Mouse (Mus musculus): ENCODE data around the gene Faap20.

Faap20 gene

GRCm38 (mm10) chr4:155219271-155220212, 30.1 kb upstream of the Faap20 start:
- intact Hi-C loops (cut with DNase I) = loop anchor here (2.0 to 5.0 kb wide), 3 partner anchors 32 to 69 kb away; no protein-coding TSS in a partner anchor

- intact Hi-C loops (cut with DNase I) = loop anchor here (2.0 to 5.0 kb wide), 2 partner anchors 33 to 70 kb away; no protein-coding TSS in a partner anchor
Measured at GRCm38 (mm10) chr4:155220213-155221100, 29.1 kb upstream of the Faap20 start.

- intact Hi-C loops (cut with DNase I) = loop anchor here (2.0 to 5.0 kb wide), 2 partner anchors 34 to 70 kb away; no protein-coding TSS in a partner anchor
Measured at GRCm38 (mm10) chr4:155221106-155221505, 28.5 kb upstream of the Faap20 start.

GRCm38 (mm10) chr4:155221599-155222551, 27.7 kb upstream of the Faap20 start:
- intact Hi-C loops (cut with DNase I) = loop anchor here (2.0 to 5.0 kb wide), 2 partner anchors 35 to 71 kb away; no protein-coding TSS in a partner anchor

GRCm38 (mm10) chr4:155222552-155222840, 27.1 kb upstream of the Faap20 start, which contains the start of gene Ski:
Ski (minus strand) TSS chr4:155222592.
- intact Hi-C loops (cut with DNase I) = loop anchor here (5.0 kb wide), 1 partner anchor 35 kb away; no protein-coding TSS in a partner anchor

GRCm38 (mm10) chr4:155222841-155223593, 26.6 kb upstream of the Faap20 start:
- intact Hi-C loops (cut with DNase I) = loop anchor here (5.0 kb wide), 1 partner anchor 36 kb away; no protein-coding TSS in a partner anchor

GRCm38 (mm10) chr4:155223594-155224528, 25.7 kb upstream of the Faap20 start:
- intact Hi-C loops (cut with DNase I) = loop anchor here (5.0 kb wide), 1 partner anchor 37 kb away; no protein-coding TSS in a partner anchor

- intact Hi-C loops (cut with DNase I) = no loop called here
Measured at GRCm38 (mm10) chr4:155225918-155226317, 23.7 kb upstream of the Faap20 start.

GRCm38 (mm10) chr4:155227986-155228385, 21.6 kb upstream of the Faap20 start:
- intact Hi-C loops (cut with DNase I) = no loop called here

- intact Hi-C loops (cut with DNase I) = no loop called here
Measured at GRCm38 (mm10) chr4:155228461-155228860, 21.1 kb upstream of the Faap20 start.

- intact Hi-C loops (cut with DNase I) = no loop called here
Measured at GRCm38 (mm10) chr4:155233878-155234277, 15.7 kb upstream of the Faap20 start.

- intact Hi-C loops (cut with DNase I) = no loop called here
Measured at GRCm38 (mm10) chr4:155234371-155235310, 15.0 kb upstream of the Faap20 start.

- intact Hi-C loops (cut with DNase I) = no loop called here
Measured at GRCm38 (mm10) chr4:155235311-155236119, 14.1 kb upstream of the Faap20 start.

- intact Hi-C loops (cut with DNase I) = no loop called here
Measured at GRCm38 (mm10) chr4:155236737-155237385, 12.7 kb upstream of the Faap20 start.

GRCm38 (mm10) chr4:155238276-155238675, 11.3 kb upstream of the Faap20 start:
- intact Hi-C loops (cut with DNase I) = no loop called here

GRCm38 (mm10) chr4:155239494-155239893, 10.1 kb upstream of the Faap20 start:
- intact Hi-C loops (cut with DNase I) = no loop called here

Measured in adrenal gland (tissue).